Mouse (Mus musculus): ENCODE measurements around the gene Tpk1. TPM values are rescaled to one million over a fixed set of nuclear protein-coding genes. Genes with fewer than 3 reads are reported as not detected.

Gene Tpk1
- total RNA-seq, 2 experiments from 2014 or later: 4.3 to 4.7 TPM

GRCm38 (mm10) chr6:43353446-43353845, 312.6 kb downstream of the Tpk1 start:
- DNase-seq: no peak

DNA sequence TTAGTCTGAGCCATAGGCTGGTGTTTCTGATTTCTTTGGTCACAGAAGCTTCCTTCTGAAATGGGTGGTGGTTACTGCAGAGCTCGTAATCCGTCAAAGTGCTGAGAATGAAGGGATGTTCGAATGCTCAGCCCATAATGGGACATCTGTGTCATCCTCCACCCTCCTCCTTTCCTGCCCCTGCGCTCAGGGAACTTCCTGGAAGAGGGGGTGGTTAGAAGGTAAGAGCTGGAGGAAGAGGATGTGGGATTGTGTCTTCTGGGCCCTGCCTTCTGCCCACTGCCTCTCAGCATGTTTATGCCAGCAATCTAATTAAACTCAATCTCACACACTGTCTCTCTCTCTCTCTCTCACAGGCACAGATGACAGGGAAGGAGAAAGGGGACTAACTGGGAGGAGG, 317.0 kb downstream of the Tpk1 start:
- DNase-seq: no peak

- no peak for DNase-seq
Observed at GRCm38 (mm10) chr6:43347637-43348036, 318.4 kb downstream of the Tpk1 start.

GRCm38 (mm10) chr6:43343006-43343405, 323.1 kb downstream of the Tpk1 start:
- no peak for DNase-seq

- no peak for DNase-seq
Observed at GRCm38 (mm10) chr6:43342386-43342785, 323.7 kb downstream of the Tpk1 start.

DNA sequence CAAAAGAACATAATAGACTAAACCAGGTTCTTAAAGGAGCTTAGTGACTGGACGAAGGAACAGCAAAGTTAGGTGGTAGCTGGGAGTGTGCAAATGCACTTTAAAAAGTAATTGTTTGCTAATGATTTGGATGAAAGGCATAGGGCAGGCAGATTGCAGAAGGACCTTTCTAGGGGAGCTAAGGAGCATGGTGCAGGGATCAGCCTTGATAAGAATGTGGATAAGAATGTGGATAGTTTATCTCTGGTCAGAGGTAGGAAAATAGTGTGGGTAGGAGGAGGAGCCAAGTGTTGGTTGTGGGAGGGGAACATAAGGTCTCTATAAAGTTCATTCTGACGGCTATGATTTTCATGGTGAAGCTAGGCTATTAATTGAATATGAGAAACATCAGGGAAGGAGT, 327.3 kb downstream of the Tpk1 start:
- no peak for DNase-seq

DNA sequence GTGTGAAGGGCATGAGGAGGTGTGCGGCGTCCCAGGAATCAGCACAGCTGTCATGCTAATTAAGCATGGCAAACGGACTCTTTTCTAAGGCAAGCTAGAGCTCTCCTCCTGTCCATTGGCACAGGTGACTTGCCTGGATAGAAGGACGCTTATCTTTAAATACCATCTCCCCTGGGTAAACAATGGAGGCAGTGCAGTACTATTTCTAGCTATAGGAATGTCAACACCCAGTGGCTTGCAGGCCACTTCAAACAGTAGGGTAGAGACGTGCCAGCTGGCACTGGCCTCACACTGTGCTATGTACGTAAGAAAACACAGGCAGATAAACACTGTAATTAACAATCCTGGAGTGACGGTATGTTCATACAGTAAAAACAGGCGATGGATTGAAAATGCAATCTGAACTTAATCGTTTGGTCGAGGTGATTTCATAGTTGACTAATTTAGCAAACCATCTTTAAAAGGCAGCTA, 328.6 kb downstream of the Tpk1 start:
- no peak for DNase-seq

DNA sequence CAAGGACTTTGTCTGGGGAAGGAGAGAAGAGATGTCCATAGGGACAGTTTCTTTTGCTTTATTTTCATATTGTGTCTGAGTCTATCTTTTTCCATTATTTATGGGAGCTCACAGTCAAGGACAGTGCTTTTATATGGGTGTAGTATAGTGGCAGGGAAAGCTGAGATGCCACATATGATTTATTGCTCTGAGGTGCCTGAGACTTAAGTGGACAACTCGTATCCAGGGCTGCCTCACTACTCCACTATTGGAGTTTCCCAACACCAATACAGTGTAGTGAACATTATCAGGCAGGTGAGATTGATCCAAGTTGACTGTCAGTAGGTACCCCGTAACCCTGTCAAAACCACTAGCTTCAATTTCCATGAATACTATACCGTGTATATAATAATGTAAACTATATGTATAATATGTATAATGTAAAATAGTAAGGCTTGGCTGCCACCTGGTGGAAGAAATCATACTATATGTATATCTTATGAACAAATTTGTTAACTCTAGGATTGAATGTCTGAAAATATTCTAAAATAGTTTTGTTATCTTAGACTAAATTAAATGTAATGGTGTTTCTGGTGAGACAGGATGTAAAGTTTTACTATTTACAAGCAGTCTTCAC, 330.4 kb downstream of the Tpk1 start:
- no peak for DNase-seq

DNA sequence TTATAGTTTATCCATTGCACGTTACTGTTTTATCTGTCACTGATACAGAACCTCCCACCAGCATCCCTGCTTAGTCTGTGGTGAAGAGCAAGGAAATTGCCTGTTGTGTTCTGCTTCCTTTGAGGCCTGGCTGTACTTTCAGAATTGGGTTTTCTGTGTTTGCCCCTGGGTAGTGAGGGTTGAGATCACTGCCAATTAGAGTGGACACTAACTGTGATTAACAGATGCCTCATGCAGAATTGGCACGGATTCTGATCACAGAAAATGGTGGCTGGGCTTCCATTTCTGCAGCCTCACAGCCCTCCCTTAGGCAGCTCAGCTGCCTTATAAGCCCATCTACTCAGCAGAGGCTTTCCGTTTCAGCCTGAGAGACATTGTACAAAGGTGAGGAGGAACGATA, 332.6 kb downstream of the Tpk1 start:
- no peak for DNase-seq

- DNase-seq: no peak
Observed at GRCm38 (mm10) chr6:43312961-43313656, 353.0 kb downstream of the Tpk1 start.

GRCm38 (mm10) chr6:43312546-43312945, 353.5 kb downstream of the Tpk1 start:
- no peak for DNase-seq

DNA sequence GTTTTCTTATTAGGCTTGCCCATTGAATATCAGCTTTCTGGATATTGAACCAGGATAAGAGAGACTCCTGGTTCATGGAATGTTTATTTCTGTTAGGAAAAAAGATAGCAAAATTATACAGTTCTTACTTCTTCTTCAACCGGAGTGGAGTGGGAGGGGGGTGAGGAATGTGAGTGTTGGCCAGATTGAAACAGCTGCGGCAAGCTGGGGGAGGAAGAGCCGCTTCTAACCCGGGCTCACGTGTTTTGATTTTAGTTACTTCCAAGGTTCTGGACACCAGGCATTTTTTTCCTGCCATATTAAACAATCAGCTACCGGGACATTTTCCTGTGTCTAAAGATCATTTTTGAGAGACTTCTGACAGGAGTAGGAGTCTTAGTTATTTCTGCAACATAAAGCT, 356.0 kb downstream of the Tpk1 start:
- DNase-seq: no peak

DNA sequence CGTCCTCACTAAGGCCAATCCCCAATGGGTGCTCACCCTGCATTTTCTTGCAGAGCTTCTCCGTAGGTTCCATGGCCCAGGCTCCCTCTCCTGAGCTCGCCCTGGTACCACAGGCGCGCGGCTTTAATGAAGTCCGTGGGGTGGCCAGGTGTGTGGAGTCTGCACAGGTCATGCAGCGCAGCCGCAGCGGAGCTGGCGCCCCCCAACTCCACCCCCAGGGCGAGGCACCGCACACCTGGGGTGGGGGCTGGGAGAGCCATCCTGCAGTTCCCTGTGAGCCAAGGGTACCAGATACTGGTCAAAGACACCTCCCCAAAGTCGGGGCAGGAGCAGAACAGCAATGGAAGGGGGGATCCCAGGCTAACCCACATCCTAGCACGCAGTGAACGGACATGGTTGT, 356.6 kb downstream of the Tpk1 start, which contains the start of gene Nobox:
Gene Nobox, minus strand, starts transcription at position 101 of the 400 bp plus-strand sequence.
- no peak for DNase-seq

DNA sequence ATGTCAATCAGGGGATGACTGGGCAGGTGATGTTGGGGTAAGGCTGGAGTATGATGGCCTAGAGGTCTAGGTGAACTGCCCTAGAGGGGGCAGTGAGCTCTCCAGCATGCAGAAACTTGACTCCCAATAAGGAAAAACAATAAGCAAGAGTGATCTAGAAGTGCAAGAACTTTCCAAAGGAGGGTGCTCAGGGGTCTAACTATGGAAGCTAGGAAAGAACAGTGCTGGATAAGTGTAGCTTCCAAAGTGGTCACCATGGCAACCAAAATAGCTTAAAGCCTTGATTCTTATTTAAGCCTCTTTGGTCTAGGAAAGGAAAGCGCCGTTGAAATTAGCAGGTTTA, 368.6 kb downstream of the Tpk1 start:
- DNase-seq: no peak

DNA sequence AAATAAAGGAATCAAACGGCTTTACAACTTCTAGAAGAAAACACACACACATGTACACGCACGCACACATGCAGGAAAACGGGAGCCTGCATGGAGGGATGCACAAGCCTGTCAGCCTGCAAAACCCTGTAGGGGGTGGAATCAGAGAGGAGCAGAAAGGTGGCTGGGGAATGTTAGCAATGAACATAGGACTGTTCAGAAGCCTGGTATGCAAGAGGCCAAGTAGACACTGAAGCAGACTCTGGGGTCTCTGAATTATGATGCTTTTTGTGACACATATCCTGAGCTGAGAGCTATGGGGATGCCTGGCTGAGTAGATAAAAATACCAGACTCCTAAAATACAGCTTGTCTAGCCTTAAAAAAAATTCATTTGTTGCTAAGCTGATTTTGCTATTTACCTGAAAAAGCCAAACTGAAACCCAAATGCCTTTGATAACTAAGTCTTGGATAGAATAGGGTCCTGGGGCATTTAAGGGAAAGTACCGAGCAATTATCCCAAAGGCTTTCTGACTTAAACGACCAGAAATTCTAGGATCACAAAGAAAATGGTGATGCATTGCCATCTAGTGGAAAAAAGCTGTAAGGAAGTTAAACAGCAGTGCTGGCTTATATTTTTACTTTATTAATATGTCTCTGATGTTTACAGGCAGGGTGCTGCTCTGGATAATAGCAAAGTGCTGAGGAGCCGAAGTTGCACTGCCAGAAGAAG, 369.1 kb downstream of the Tpk1 start:
- DNase-seq: no peak

- no peak for DNase-seq
Observed at GRCm38 (mm10) chr6:43295908-43296307, 370.2 kb downstream of the Tpk1 start.
